Mouse (Mus musculus) liver, adult 2 months (tissue): Measurements from ENCODE around the gene Trpv2.

Experiments
- CTCF ChIP-seq: fragments of 200-500 bp; IDR thresholded peaks from 2 replicates; pipeline ENCODE4 v1.5.1; 2011; ENCODE audit warnings: low read depth, low read length, control low read depth
- POLR2A ChIP-seq: fragments of 200-500 bp; IDR thresholded peaks from 2 replicates; pipeline ENCODE4 v1.6.1; 2011; ENCODE audit warnings: low read length, control low read depth; ENCODE audit not compliant: insufficient read depth; ENCODE audit errors: extremely low read depth

DNA sequence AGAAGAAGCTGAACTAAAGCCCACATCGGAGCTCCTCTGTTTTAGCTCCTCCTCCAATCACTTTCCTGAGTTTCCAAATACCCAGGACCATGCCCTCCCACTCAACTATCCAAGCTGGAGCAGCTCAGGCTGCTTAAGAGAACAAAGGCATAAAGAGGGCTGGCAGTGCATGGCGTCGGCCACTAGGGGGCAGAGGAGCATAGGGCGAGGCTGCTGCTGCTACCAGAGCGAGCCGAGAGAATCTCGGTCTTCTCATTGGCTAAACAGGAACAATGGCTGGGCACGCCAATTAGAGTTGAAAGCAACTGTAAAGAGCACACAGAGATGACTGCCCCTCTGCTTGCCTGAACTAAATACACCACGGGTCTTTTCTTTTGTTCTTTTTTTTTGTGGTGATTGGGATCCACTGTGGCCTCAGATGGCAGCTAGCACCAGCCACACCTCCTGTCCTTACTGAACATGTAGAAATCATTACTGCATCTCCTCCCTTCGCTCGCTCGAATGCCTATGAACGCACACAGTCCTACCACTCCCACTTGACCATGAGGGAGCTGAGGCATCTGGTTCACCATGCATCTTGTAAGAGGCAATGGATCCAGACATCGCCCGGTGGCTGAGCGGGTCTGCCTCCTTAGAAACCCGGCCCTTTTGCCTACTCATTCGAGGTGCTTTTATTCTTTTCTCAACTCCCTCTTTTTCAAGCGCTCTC, 39.5 kb downstream of the Trpv2 start:
- TF ChIP-seq CTCF, result peak; percentile 99
- TF ChIP-seq POLR2A, result no peak
